Mouse (Mus musculus): ENCODE measurements around the gene Itsn1. TPM values are rescaled to one million over a fixed set of nuclear protein-coding genes. Genes with fewer than 3 reads are reported as not detected.

Itsn1 gene
- polyA plus RNA-seq, 1 experiment, result 24.3 TPM

GRCm38 (mm10) chr16:91688619-91689334 is 40.3 kb upstream of the Itsn1 start, which contains the start of gene Donson:
Donson (minus strand) TSS chr16:91688770.
- Histone ChIP-seq H3K36me3 (ENCODE audit: control insufficient read depth, insufficient read depth) (peaks cover 15% of the 10 kb centered on the region), H3K4me3 (ENCODE audit: insufficient read depth, poor library complexity, severe bottlenecking) (peak within 1 kb of the TSS; percentile 68), H3K79me2 (ENCODE audit: control insufficient read depth, insufficient read depth) (peaks cover 14% of the 10 kb centered on the region), H3ac (ENCODE audit: control insufficient read depth, insufficient read length, low read depth) (peak within 1 kb of the TSS; percentile 92), H3K79me3 (ENCODE audit: low read depth) (peaks cover 2% of the 10 kb centered on the region), H3K27me3 (ENCODE audit: control insufficient read depth, insufficient read depth, insufficient read length) (no peaks in the 10 kb centered on the region)
- TF ChIP-seq MAX (IDR thresholded peaks at IDR 0.05), result peak; percentile 49
- no peak for TF ChIP-seq CEBPB (IDR thresholded peaks at IDR 0.05; ENCODE audit: low read depth)
- TF ChIP-seq MYOD1 (IDR thresholded peaks at IDR 0.05; ENCODE audit: control insufficient read depth, insufficient read length, low read depth), result no peak
- TF ChIP-seq USF1 (IDR thresholded peaks at IDR 0.05; ENCODE audit: low read depth), result no peak
- TF ChIP-seq CTCF (IDR thresholded peaks at IDR 0.05; ENCODE audit: control insufficient read depth, insufficient read depth, insufficient read length), result no peak
- TF ChIP-seq MYOG (IDR thresholded peaks at IDR 0.05; ENCODE audit: control insufficient read depth, extremely low read depth, insufficient read length), result no peak
- no peak for TF ChIP-seq FOSL1 (IDR thresholded peaks at IDR 0.05; ENCODE audit: insufficient read depth, low read length, poor library complexity, severe bottlenecking)

DNA sequence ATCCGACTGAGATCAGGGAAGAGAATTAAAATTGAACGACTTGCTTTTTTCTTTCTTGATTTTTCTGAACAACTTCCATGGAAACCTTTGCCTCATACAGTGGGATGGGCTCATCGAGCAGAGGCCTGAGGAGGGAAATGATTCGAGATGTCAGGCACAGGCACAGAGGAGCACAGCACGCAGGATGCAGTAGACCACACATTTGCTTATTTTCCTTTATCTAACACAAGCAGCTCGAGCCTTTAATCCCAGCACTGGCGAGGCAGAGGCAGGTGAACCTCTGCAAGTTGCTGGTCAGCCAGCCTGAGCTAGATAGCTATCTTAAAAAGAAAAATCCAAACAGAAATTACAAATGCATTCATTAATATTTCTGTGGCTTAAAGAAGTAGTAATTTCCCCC is 39.3 kb upstream of the Itsn1 start:
- H3K36me3 ChIP-seq (ENCODE audit: control insufficient read depth, insufficient read depth), result peaks cover 14% of the 10 kb centered on the region
- peaks cover 2% of the 10 kb centered on the region for H3K79me3 ChIP-seq (ENCODE audit: low read depth)
- peak overlapping the region; percentile 37 for H3ac ChIP-seq (ENCODE audit: control insufficient read depth, insufficient read length, low read depth)
- TF ChIP-seq FOSL1 (IDR thresholded peaks at IDR 0.05; ENCODE audit: insufficient read depth, low read length, poor library complexity, severe bottlenecking) (no peak), CEBPB (IDR thresholded peaks at IDR 0.05; ENCODE audit: low read depth) (no peak), MYOG (IDR thresholded peaks at IDR 0.05; ENCODE audit: control insufficient read depth, extremely low read depth, insufficient read length) (no peak), MYOD1 (IDR thresholded peaks at IDR 0.05; ENCODE audit: control insufficient read depth, insufficient read length, low read depth) (no peak), CTCF (IDR thresholded peaks at IDR 0.05; ENCODE audit: control insufficient read depth, insufficient read depth, insufficient read length) (no peak), USF1 (IDR thresholded peaks at IDR 0.05; ENCODE audit: low read depth) (no peak), MAX (IDR thresholded peaks at IDR 0.05) (no peak)
- H3K27me3 ChIP-seq (ENCODE audit: control insufficient read depth, insufficient read depth, insufficient read length), result no peaks in the 10 kb centered on the region
- H3K79me2 ChIP-seq (ENCODE audit: control insufficient read depth, insufficient read depth), result peaks cover 14% of the 10 kb centered on the region
- peak overlapping the region; percentile 14 for H3K4me3 ChIP-seq (ENCODE audit: insufficient read depth, poor library complexity, severe bottlenecking)

DNA sequence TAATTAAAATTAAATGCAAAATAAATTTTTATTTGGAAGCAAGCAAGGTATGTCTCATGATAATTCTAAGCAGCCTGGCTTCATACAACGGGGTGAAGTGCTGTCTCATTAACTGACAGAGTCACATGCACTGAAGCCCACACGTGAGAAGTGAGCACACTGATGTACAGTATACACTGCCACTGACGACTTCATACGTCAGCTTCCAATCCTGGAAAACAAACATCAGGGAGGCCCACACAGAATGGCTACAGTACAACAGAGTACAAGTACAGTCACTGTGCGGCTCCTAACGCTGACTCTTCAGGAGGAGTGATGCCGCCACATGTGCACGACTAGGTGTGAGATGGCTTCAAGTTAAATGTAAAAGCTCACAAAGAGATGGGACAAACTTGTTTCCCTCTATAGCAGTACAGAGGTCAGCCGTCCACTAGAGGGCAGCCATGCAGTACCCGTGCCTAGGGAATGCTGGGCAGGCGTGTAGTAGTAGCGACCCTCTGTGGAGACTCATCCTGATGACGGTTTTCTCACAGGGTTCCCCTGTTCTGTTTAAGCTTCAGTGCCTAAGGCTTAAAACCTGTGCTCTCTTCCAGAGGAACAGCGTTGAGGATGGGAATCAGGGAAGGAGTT is 34.5 kb upstream of the Itsn1 start:
- peaks cover 15% of the 10 kb centered on the region for H3K36me3 ChIP-seq (ENCODE audit: control insufficient read depth, insufficient read depth)
- no peak overlapping the region for H3ac ChIP-seq (ENCODE audit: control insufficient read depth, insufficient read length, low read depth)
- H3K79me2 ChIP-seq (ENCODE audit: control insufficient read depth, insufficient read depth), result no peaks in the 10 kb centered on the region
- no peaks in the 10 kb centered on the region for H3K27me3 ChIP-seq (ENCODE audit: control insufficient read depth, insufficient read depth, insufficient read length)
- no peaks in the 10 kb centered on the region for H3K79me3 ChIP-seq (ENCODE audit: low read depth)
- H3K4me3 ChIP-seq (ENCODE audit: insufficient read depth, poor library complexity, severe bottlenecking), result no peak overlapping the region
- TF ChIP-seq CTCF (IDR thresholded peaks at IDR 0.05; ENCODE audit: control insufficient read depth, insufficient read depth, insufficient read length) (peak; percentile 88), MYOG (IDR thresholded peaks at IDR 0.05; ENCODE audit: control insufficient read depth, extremely low read depth, insufficient read length) (no peak)

- Histone ChIP-seq H3K27me3 (ENCODE audit: control insufficient read depth, insufficient read depth, insufficient read length) (no peaks in the 10 kb centered on the region), H3K79me3 (ENCODE audit: low read depth) (no peaks in the 10 kb centered on the region), H3ac (ENCODE audit: control insufficient read depth, insufficient read length, low read depth) (no peak overlapping the region), H3K36me3 (ENCODE audit: control insufficient read depth, insufficient read depth) (peaks cover 18% of the 10 kb centered on the region), H3K79me2 (ENCODE audit: control insufficient read depth, insufficient read depth) (no peaks in the 10 kb centered on the region), H3K4me3 (ENCODE audit: insufficient read depth, poor library complexity, severe bottlenecking) (no peak overlapping the region)
- no peak for TF ChIP-seq MYOG (IDR thresholded peaks at IDR 0.05; ENCODE audit: control insufficient read depth, extremely low read depth, insufficient read length)
- no peak for TF ChIP-seq CTCF (IDR thresholded peaks at IDR 0.05; ENCODE audit: control insufficient read depth, insufficient read depth, insufficient read length)
- no peak for TF ChIP-seq USF1 (IDR thresholded peaks at IDR 0.05; ENCODE audit: low read depth)
- no peak for TF ChIP-seq MYOD1 (IDR thresholded peaks at IDR 0.05; ENCODE audit: control insufficient read depth, insufficient read length, low read depth)
- no peak for TF ChIP-seq MAX (IDR thresholded peaks at IDR 0.05)
- no peak for TF ChIP-seq FOSL1 (IDR thresholded peaks at IDR 0.05; ENCODE audit: insufficient read depth, low read length, poor library complexity, severe bottlenecking)
- TF ChIP-seq CEBPB (IDR thresholded peaks at IDR 0.05; ENCODE audit: low read depth), result no peak
Measured at GRCm38 (mm10) chr16:91695108-91695755, 33.8 kb upstream of the Itsn1 start.

DNA sequence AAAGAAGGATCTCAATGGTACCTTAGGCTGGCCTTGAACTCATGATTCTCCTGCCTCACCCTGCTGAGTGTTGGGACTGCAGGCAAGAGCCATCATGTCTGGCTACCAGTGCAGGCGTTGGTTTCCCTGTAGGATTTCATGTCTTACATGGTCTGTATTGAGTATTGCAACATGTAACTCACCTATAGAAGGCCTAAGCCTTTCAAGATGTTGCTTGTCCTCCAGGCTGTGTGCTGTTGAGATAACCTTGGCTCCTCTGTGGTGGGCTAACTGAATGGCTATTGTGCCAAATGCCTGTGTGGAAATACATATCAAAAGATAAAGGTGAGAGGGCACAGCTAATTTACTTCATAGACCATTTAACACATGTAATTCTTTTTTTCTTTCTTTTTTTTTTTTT is 30.1 kb upstream of the Itsn1 start:
- Histone ChIP-seq H3K79me3 (ENCODE audit: low read depth) (no peaks in the 10 kb centered on the region), H3K79me2 (ENCODE audit: control insufficient read depth, insufficient read depth) (no peaks in the 10 kb centered on the region), H3K27me3 (ENCODE audit: control insufficient read depth, insufficient read depth, insufficient read length) (no peaks in the 10 kb centered on the region), H3K4me3 (ENCODE audit: insufficient read depth, poor library complexity, severe bottlenecking) (no peak overlapping the region), H3K36me3 (ENCODE audit: control insufficient read depth, insufficient read depth) (peaks cover 20% of the 10 kb centered on the region), H3ac (ENCODE audit: control insufficient read depth, insufficient read length, low read depth) (no peak overlapping the region)
- TF ChIP-seq MAX (IDR thresholded peaks at IDR 0.05), result no peak
